Mouse (Mus musculus): ENCODE measurements around the gene Commd8. TPM values are rescaled to one million over a fixed set of nuclear protein-coding genes. Genes with fewer than 3 reads are reported as not detected.
"Not testable (repeated sequence)": the region's sequence is repeated elsewhere in the genome, so short reads cannot be mapped to it uniquely, and the experiment has no call there.

Commd8 gene
- total and polyA plus RNA-seq, 2 experiments: 2.3 to 13.8 TPM

- no peak overlapping the region for H3K4me3 ChIP-seq (ENCODE audit: insufficient read depth, low read depth, low read length)
- TF ChIP-seq POLR2A (IDR thresholded peaks at IDR 0.05; ENCODE audit: extremely low read depth, insufficient read depth, low read length) (no peak), CTCF (IDR thresholded peaks at IDR 0.05; ENCODE audit: low read depth, low read length) (no peak)
- no peak for DNase-seq (ENCODE audit: extremely low read depth, low read depth, low spot score)
- H3K27ac ChIP-seq (replicated peaks; ENCODE audit: insufficient read depth, low read depth, low read length): no peak overlapping the region
- peaks cover 33% of the 10 kb centered on the region for H3K36me3 ChIP-seq (ENCODE audit: control insufficient read depth, insufficient read depth, low read length)
- no peak overlapping the region for H3K9ac ChIP-seq (ENCODE audit: low read depth, low read length)
- WGBS: 93% methylated on average over 5 of the region's 5 CpGs
- no peaks in the 10 kb centered on the region for H3K27me3 ChIP-seq (ENCODE audit: control insufficient read depth, insufficient read depth, low read length)
- no peaks in the 10 kb centered on the region for H3K79me2 ChIP-seq (ENCODE audit: control insufficient read depth, insufficient read depth, low read length)
- no peaks in the 10 kb centered on the region; the same call in 1 of the 2 replicates for H3K4me1 ChIP-seq (ENCODE audit: control insufficient read depth, insufficient read depth, low read length)
Measured at GRCm38 (mm10) chr5:72156598-72156997, 11.4 kb downstream of the Commd8 start.

GRCm38 (mm10) chr5:72155686-72156085, 12.3 kb downstream of the Commd8 start:
- not testable (repeated sequence) for H3K4me3 ChIP-seq (ENCODE audit: insufficient read depth, low read depth, low read length); H3K4me1 ChIP-seq (ENCODE audit: control insufficient read depth, insufficient read depth, low read length); H3K27me3 ChIP-seq (ENCODE audit: control insufficient read depth, insufficient read depth, low read length); H3K9ac ChIP-seq (ENCODE audit: low read depth, low read length); H3K79me2 ChIP-seq (ENCODE audit: control insufficient read depth, insufficient read depth, low read length); H3K27ac ChIP-seq (replicated peaks; ENCODE audit: insufficient read depth, low read depth, low read length); DNase-seq (ENCODE audit: extremely low read depth, low read depth, low spot score)
- H3K36me3 ChIP-seq (ENCODE audit: control insufficient read depth, insufficient read depth, low read length): peaks cover 25% of the 10 kb centered on the region
- 85% methylated on average over 3 of the region's 3 CpGs for WGBS

- DNase-seq (ENCODE audit: extremely low read depth, low read depth, low spot score): no peak
- H3K27me3 ChIP-seq (ENCODE audit: control insufficient read depth, insufficient read depth, low read length): no peaks in the 10 kb centered on the region
Measured at GRCm38 (mm10) chr5:72150870-72151269, 17.1 kb downstream of the Commd8 start.

DNA sequence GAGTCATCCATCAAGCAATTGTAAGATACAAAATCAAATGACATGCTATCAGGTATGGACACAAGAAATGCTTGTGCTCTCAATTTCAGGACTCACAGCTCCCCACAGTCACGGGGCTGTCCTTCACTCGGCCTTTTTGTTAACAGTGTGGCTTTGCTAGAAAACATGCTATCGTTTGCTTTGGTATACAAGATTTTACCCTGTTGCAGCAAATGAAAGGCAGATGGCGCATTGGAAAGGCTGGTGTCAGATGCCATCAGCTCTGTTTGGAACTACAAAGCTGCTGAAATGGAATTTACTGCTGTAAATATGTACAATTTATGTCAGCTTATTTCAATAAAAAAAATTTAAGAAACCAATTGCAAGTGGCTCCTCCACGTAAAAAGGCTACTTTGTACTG, 19.3 kb downstream of the Commd8 start:
- H3K36me3 ChIP-seq (ENCODE audit: control insufficient read depth, insufficient read depth, low read length): no peaks in the 10 kb centered on the region

More at GRCm38 (mm10) chr5:72150870-72151269, 17.1 kb downstream of the Commd8 start:
- TF ChIP-seq CTCF (IDR thresholded peaks at IDR 0.05; ENCODE audit: low read depth, low read length) (no peak), POLR2A (IDR thresholded peaks at IDR 0.05; ENCODE audit: extremely low read depth, insufficient read depth, low read length) (no peak)
- Histone ChIP-seq H3K36me3 (ENCODE audit: control insufficient read depth, insufficient read depth, low read length) (no peaks in the 10 kb centered on the region), H3K79me2 (ENCODE audit: control insufficient read depth, insufficient read depth, low read length) (no peaks in the 10 kb centered on the region), H3K4me3 (ENCODE audit: insufficient read depth, low read depth, low read length) (no peak overlapping the region), H3K9ac (ENCODE audit: low read depth, low read length) (no peak overlapping the region), H3K27ac (replicated peaks; ENCODE audit: insufficient read depth, low read depth, low read length) (no peak overlapping the region), H3K4me1 (ENCODE audit: control insufficient read depth, insufficient read depth, low read length) (no peaks in the 10 kb centered on the region)
- 98% methylated on average over 5 of the region's 5 CpGs for WGBS

DNA sequence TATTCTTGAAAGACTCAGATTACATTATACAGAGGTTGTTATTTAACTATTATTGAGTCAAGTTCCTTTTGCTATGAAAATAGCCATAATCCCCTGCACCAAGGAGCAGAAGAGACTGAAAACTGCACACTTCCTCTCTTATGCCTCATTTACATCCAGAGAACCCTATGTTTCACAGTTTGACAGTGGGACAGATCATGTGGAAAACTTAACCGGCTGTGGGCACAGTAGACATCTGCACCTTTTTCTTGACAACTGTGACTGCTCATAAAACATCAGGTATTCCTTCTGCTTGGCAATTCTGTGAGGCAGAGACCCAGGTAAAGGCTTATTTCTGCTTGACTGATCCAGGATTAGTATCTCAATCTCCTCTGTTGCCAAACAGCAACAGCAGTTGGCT, 28.4 kb downstream of the Commd8 start:
- no peak for DNase-seq (ENCODE audit: extremely low read depth, low read depth, low spot score)
- TF ChIP-seq CTCF (IDR thresholded peaks at IDR 0.05; ENCODE audit: low read depth, low read length) (no peak), POLR2A (IDR thresholded peaks at IDR 0.05; ENCODE audit: extremely low read depth, insufficient read depth, low read length) (no peak)
- no peaks in the 10 kb centered on the region for H3K79me2 ChIP-seq (ENCODE audit: control insufficient read depth, insufficient read depth, low read length)
- 87% methylated on average over 1 of the region's 1 CpGs for WGBS
- H3K27me3 ChIP-seq (ENCODE audit: control insufficient read depth, insufficient read depth, low read length): no peaks in the 10 kb centered on the region
- no peaks in the 10 kb centered on the region for H3K4me1 ChIP-seq (ENCODE audit: control insufficient read depth, insufficient read depth, low read length)
- no peak overlapping the region for H3K4me3 ChIP-seq (ENCODE audit: insufficient read depth, low read depth, low read length)
- no peak overlapping the region for H3K9ac ChIP-seq (ENCODE audit: low read depth, low read length)
- no peaks in the 10 kb centered on the region for H3K36me3 ChIP-seq (ENCODE audit: control insufficient read depth, insufficient read depth, low read length)
- no peak overlapping the region for H3K27ac ChIP-seq (replicated peaks; ENCODE audit: insufficient read depth, low read depth, low read length)

More for the DNA sequence above, 19.3 kb downstream of the Commd8 start:
- no peak for TF ChIP-seq POLR2A (IDR thresholded peaks at IDR 0.05; ENCODE audit: extremely low read depth, insufficient read depth, low read length)
- TF ChIP-seq CTCF (IDR thresholded peaks at IDR 0.05; ENCODE audit: low read depth, low read length): no peak
- no peak overlapping the region for H3K27ac ChIP-seq (replicated peaks; ENCODE audit: insufficient read depth, low read depth, low read length)
- no peaks in the 10 kb centered on the region for H3K79me2 ChIP-seq (ENCODE audit: control insufficient read depth, insufficient read depth, low read length)
- no peaks in the 10 kb centered on the region for H3K27me3 ChIP-seq (ENCODE audit: control insufficient read depth, insufficient read depth, low read length)
- no peak overlapping the region for H3K4me3 ChIP-seq (ENCODE audit: insufficient read depth, low read depth, low read length)
- DNase-seq (ENCODE audit: extremely low read depth, low read depth, low spot score): no peak
- 91% methylated on average over 5 of the region's 5 CpGs for WGBS
- H3K4me1 ChIP-seq (ENCODE audit: control insufficient read depth, insufficient read depth, low read length): no peaks in the 10 kb centered on the region
- no peak overlapping the region for H3K9ac ChIP-seq (ENCODE audit: low read depth, low read length)

GRCm38 (mm10) chr5:72138256-72138655, 29.7 kb downstream of the Commd8 start:
- TF ChIP-seq CTCF (IDR thresholded peaks at IDR 0.05; ENCODE audit: low read depth, low read length) (no peak), POLR2A (IDR thresholded peaks at IDR 0.05; ENCODE audit: extremely low read depth, insufficient read depth, low read length) (no peak)
- Histone ChIP-seq H3K4me1 (ENCODE audit: control insufficient read depth, insufficient read depth, low read length) (peaks cover 6% of the 10 kb centered on the region), H3K36me3 (ENCODE audit: control insufficient read depth, insufficient read depth, low read length) (no peaks in the 10 kb centered on the region), H3K4me3 (ENCODE audit: insufficient read depth, low read depth, low read length) (no peak overlapping the region), H3K79me2 (ENCODE audit: control insufficient read depth, insufficient read depth, low read length) (no peaks in the 10 kb centered on the region), H3K9ac (ENCODE audit: low read depth, low read length) (no peak overlapping the region), H3K27me3 (ENCODE audit: control insufficient read depth, insufficient read depth, low read length) (no peaks in the 10 kb centered on the region), H3K27ac (replicated peaks; ENCODE audit: insufficient read depth, low read depth, low read length) (no peak overlapping the region)
- WGBS: 89% methylated on average over 7 of the region's 7 CpGs
- DNase-seq (ENCODE audit: extremely low read depth, low read depth, low spot score): no peak

All from liver, adult 2 months (tissue).